Mouse (Mus musculus): Measurements from ENCODE around the gene Ddx19a. TPM values are rescaled to one million over a fixed set of nuclear protein-coding genes. Genes with fewer than 3 reads are reported as not detected.
A peak's percentile ranks its signal among the peaks of the same experiment; 100 is the strongest.
"Not testable (repeated sequence)": the region's sequence is repeated elsewhere in the genome, so short reads cannot be mapped to it uniquely, and the experiment has no call there.

Gene Ddx19a
- 10 to 100 TPM; 26.5 to 28.6 TPM for total RNA-seq (2021)
- long read RNA-seq, transcript Ddx19a-201 (12 exons, 2,547 nt), result major isoform, 13 of 20 reads
- long read RNA-seq, partial matches to known transcripts, result 1 of 20 reads
- long read RNA-seq, other reads (novel, unspliced or antisense), result 5 of 20 reads

DNA sequence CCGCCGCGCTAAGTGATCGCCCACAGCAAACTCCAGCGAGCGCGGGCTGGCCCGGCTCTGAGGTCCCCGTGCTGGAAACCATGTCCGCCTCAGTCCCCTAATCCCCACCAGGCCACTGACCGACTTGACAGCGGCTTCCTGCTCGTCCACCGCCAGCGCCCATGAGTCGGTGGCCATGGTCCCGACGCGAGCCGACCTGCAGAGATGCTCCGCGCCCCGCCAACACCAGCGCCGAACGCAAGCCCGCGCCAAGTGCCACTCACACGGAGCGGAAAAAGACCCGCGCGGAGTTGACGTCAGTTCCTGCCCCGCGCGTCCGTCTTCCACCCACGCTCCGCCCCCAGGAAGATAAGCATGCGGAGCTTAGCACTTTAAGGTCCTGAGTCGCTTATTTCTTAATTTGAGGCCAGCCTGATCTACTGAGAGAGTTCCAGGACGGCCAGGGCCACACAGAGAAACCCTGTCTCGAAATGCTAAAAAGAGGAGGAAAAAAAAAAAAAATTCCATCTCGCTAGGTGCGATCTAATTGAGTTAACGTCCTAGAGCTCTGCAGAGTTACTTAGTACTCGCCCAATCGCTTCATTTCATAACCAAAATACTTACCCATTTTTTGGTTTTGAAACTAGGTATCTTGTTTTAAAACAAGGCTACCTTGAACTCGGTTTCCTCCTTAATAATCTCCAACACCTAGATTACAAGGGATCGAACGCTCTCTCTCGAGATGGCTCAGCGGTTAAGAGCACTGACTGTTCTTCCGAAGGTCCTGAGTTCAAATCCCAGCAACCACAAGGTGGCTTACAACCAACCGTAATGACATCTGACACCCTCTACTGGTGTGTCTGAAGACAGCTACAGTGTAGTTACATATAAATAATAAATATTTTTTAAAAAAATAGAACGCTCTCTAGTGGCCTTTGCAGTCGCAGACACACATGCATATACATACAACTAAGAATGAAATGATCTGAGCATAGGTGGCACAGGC lies at the start of gene Ddx19a:
TSS of gene Ddx19a (minus strand) at position 254 of the 985 bp plus-strand sequence.
- DNase-seq (ENCODE audit: low spot score in 2 of 2), result peak; percentile 82 to 94

DNA sequence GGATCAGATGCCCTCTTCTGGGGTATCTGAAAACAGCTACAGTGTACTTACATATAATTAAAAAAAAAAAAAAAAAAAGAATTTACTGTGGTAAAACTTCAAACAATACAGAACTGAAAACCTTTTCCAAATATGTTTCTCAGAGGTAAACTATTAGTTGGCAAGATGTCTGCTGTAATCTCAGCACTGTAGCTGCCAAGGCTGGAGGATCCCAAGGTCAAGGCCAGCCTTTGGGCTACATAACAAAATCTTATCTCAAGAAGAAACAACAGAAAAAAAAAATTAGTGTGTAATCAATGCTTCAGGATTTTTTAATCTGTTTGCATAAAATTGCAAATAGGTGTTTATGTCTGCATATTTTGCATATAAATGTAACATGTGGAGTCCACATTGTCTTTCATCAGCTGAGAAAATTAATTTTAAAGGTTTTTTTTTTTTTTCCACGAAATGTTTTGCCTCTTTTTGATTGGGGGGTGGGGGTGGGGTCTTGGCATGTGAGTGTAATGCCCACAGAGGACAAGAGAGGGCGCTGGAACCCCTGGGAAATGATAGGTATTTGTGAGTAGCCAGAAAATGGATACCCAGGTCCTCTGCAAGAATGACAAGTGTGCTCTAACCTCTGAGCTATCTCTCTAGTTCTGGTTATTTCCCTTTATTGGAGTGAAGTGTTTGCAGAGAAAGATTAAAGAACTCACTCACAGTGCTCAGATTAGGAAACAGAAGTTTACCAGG lies 46.6 kb upstream of the Ddx19a start:
- no peak for DNase-seq (ENCODE audit: low spot score in 2 of 2)

DNA sequence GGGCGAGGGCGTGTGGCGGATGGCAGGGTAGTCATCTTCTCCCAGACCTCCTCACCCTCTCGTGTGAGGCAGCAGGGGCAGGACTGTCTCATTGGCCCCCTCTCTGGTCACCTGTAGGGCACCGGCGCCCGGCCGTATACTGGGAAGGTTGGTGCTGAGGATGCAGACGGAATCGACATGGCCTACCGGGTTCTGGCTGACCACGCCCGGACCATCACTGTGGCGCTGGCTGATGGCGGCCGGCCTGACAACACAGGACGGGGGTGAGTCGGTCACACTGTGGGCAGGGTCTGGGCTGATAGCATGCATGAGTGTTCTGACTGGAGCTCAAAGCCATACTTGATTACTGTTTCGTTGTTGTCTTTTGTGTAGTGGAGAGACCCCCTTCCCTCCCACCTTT lies 44.9 kb upstream of the Ddx19a start:
- DNase-seq (ENCODE audit: low spot score in 2 of 2), result no peak

DNA sequence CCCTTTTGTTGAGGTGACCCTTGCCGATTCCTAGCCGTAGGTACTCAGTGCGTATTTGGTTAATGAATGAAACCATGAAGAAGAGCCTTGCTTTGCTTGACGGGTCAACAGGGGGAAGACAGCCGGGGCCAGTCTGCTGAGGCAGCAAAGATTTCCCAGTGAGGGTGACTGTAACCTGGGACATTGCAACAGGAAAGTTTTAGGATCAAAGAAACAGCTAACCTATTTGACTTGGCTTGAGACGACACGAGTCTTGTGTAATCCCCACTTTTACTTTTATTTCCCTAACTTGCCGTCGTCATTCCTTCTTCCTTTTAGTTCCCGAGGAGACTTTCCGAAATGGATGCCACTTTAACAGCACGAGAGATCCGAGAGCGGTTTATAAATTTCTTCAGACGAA lies 39.0 kb upstream of the Ddx19a start:
- no peak for DNase-seq (ENCODE audit: low spot score in 2 of 2)

DNA sequence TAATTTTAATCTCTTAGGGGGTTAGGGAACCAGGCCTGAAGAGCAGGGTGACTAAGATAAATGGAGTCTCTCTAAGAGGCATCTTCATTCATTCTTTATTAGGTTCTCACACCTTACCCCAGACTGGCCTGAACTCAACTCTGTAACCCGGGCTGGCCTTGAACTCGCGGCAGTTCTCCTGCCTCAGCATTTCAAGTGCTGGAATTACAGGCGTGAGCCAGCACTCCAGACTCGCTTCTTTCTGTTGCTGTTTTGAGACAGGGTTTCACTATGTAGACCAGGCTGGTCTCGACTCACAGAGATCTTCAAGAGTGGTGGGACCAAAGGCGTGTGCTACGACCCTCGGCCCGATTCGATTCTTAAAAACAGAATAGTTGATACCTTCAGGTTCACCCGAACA lies 36.7 kb upstream of the Ddx19a start:
- peak in 1 of 2 experiments; percentile 20 for DNase-seq (ENCODE audit: low spot score in 2 of 2)

DNA sequence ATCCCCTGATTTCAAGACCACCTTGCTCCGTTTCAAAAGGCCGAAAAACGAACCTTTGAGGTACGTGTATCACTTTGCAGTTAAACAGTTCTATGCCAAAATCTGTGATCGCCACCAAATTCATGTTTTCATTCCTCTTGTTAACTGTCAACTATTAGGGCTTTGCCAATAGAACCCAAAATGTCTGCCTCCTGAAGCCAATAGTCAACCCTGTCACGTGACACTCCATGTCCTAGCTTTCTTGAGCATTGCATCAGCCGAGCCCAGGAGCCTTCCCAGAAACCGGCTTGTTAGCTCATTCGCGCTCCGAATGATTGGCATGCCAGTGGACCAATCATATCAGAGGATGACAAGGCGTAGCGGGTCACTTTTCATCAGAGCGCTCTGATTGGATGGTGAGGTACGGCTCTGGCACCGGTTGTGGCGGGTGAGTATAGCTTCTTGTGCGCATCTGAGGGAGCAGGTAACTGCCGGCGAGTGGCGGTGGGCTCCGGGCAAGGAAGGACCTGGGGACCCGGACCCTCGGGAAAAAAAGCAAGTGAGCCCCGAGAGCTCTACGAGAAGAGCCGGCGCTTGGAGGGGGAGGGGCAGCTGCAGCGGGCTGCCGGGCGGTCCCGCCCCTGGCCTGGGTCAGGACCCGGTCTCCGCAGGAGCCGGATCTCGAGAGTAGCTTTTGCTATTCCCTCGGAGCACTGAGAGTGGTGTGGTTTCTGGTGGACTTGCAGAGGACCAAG lies 36.0 kb upstream of the Ddx19a start:
- DNase-seq (ENCODE audit: low spot score in 2 of 2), result peak; percentile 98 to 100

DNA sequence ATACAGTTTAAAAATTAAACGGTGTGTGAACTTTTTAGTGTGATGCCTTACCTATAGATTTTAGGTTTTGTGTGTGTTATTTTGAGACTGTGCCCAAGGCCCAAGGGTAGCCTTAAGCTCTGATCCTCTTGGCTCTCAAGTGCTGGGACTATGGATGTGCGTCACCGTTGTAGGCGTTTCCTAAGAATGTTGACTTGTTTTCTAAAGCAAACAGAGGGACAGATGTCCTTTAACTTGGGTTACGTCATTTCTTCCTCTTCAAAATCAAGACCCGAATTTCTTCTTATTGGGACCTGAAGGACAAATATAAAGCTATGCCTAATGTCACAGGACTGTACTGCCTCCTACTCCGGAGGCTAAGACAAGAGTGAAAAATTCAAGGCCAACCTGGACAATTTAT lies 35.3 kb upstream of the Ddx19a start, which contains the start of gene Aars:
TSS of gene Aars (plus strand) at position 229 of the 400 bp plus-strand sequence.
- DNase-seq (ENCODE audit: low spot score in 2 of 2), result no peak

DNA sequence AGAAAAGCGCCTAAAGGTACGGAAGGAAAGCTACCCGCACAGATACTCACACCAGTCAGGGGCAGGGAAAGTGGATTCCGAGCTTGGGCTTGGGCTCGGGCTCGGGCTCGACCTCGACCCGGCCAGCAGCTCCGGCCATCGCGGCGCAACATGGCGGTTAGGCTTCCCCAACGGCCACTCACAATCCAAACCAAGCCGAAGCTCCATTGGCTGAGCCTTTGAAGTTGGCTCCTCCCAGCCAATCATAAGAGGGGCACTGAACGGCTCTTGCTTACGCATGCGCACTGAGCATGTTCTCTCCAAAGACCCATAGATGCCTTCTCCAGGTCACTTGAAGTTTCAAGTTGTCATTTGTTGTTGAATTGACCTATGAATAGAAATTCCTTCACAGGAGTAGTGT lies 34.0 kb upstream of the Ddx19a start, which contains the start of gene Ddx19b:
TSS of gene Ddx19b (minus strand) at position 180 of the 400 bp plus-strand sequence.
- no peak for DNase-seq (ENCODE audit: low spot score in 2 of 2)

DNA sequence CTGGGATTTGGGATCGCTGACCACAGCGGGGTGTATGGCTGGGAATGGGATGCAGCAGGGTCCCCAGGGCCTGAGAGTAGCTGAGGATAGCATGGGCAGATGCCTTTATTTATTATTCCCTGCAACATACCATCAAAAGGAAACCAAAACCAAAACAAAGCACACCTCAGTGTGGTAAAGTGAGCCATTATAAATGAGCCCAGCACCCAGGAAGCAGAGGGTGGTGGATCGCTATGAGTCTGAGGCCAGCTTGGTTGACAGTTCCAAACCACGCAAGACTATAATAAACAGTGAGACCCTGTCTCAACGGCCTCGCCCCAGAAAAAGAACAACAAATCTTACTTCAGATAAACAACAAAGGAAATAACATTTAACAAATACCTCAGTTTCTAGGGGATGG lies 32.4 kb upstream of the Ddx19a start:
- no peak for DNase-seq (ENCODE audit: low spot score in 2 of 2)

DNA sequence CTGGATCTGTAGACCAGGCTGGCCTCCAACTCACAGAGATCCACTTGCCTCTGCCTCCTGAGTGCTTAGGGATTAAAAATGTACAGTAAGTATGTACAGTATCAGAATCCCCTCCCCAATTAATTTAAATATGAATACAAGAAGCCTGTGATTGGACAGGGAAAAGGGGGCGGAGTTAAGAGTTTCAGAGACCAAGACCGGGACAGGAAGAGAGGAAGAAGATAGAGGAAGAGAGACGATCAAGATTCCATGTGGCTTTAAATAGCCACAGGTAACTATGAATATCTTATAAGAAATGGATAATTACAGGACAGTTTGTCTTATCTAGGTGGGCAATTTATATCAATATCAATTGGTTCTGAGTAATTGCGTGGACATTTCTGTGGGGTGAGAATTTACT lies 32.0 kb upstream of the Ddx19a start:
- no peak for DNase-seq (ENCODE audit: low spot score in 2 of 2)

DNA sequence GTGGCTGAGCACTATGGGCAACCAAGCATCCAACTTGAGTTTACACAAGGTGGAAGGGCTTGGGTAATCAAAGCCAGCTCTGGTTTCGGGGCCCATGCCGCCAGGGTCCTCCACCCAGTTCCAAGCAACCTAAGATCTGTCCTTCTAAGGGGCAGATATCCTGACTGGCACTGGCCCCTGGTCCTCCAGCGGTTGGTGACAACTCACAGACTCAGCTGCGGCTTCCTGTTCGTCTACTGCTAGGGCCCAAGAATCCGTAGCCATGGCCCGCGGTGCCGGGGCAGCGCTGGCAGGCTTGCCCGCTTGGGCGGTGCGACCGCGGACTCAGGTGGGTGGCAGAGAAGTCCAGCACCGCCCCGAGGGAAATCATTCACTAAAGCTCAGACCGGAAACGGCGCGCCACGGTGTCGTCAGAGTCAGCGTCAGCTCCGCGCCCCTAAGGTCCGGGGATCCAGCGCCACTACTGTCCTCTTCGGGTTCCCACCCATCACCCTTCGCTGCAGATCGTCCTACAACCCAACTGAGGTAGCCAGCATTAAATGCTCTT lies 29.9 kb upstream of the Ddx19a start:
- DNase-seq (ENCODE audit: low spot score in 2 of 2), result peak; percentile 86 to 91

DNA sequence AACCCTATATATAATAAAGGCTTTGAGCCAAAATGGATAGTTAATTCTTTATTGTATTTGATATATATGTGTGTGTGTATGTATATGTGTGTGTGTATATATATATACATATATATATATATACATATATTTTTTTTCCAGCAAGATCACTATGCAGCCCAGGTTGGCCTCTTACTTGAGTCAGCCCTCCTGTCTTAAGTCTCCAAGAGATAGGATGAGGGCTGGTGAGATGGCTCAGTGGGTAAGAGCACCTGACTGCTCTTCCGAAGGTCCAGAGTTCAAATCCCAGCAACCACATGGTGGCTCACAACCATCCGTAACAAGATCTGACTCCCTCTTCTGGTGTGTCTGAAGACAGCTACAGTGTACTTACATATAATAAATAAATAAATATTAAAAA lies 29.0 kb upstream of the Ddx19a start:
- DNase-seq (ENCODE audit: low spot score in 2 of 2), result not testable (repeated sequence)

DNA sequence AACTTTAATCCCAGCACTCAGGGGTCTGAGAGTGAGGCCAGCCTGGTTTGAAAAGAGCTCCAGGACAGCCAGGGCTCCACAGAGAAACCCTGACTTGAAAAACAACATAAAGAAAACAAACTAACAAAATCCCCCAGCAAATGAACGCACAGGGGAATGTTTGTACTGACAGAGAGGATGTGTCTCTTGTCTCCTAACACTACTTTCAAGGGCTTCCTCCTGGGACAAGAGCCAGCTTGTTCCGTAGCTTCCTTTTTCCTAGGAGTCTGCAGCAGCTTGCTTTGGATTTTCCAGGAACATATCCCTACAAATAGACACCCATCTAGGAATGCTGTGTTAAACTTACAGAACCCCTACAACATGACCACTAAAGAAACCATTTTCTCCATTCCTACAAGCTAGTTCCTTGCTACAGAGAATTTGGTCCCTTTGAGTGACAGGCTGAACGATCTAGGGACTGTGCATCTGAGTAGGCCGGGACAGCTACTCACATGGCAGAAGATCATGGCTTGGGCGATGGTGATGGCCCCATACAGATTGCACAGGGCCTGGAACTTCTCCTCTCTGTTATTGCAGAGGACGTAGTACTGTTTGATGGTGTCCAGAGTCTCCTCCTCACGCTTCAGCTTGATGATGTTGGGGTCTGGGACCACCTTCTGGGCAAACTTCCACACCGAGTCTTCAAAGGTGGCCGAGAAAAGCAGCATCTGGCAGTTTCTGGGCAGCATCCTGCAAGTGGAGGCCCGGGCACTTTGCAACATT lies 12.8 kb upstream of the Ddx19a start:
- not testable (repeated sequence) for DNase-seq (ENCODE audit: low spot score in 2 of 2)

DNA sequence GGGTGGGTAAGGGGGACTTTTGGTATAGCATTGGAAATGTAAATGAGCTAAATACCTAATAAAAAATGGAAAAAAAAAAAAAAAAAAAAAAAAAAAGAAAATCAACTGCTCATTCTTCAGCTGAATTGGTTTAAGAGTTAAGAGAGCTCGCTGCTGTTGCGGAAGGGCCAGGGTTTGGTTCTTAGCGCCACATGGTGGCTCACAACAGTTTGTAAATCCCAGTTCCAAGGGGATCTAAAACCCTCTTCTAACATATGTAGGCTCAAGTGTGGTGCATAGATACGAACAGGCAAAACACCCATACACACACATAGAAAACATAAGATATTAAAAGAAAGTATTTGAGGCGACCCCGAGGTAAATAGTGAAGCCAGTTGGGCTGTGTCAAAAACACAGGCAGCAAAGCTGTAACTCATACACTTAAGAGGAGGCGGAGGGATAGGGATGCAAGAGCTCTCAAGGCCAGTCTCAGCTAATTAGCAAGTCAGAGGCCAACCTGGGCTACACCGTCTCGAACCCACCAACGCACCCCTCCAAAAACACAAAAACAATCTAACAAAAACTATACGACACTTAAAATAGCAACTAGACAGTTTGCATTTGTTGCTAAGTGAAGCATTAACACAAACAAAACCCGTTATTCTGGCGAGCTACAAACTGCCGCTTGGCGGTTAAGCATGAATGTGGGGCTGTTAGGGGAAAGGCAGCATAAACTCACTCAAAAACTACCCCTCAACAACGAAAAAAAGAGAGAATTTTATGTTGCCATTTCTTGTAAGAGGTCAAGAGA lies 764 bp downstream of the Ddx19a start:
- DNase-seq (ENCODE audit: low spot score in 2 of 2), result no peak

DNA sequence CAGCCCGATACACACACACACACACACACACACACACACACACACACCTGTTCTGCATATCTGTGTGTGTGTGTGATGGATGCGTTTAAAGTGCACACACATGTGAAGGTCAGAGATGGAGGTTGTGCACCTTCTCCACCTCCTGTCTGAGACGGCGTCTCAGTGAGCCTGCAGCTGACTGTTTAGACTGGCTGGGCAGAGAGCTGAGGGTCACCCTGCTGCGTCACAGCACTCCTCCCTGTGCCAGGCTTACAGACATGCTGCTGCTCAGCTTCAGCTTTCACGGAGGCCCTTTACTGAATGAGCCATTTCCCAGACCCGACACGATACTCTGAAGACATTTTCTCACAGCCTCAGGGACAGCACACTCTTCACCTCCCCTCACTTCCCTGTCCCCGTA lies 7.6 kb downstream of the Ddx19a start:
- DNase-seq (ENCODE audit: low spot score in 2 of 2), result no peak

DNA sequence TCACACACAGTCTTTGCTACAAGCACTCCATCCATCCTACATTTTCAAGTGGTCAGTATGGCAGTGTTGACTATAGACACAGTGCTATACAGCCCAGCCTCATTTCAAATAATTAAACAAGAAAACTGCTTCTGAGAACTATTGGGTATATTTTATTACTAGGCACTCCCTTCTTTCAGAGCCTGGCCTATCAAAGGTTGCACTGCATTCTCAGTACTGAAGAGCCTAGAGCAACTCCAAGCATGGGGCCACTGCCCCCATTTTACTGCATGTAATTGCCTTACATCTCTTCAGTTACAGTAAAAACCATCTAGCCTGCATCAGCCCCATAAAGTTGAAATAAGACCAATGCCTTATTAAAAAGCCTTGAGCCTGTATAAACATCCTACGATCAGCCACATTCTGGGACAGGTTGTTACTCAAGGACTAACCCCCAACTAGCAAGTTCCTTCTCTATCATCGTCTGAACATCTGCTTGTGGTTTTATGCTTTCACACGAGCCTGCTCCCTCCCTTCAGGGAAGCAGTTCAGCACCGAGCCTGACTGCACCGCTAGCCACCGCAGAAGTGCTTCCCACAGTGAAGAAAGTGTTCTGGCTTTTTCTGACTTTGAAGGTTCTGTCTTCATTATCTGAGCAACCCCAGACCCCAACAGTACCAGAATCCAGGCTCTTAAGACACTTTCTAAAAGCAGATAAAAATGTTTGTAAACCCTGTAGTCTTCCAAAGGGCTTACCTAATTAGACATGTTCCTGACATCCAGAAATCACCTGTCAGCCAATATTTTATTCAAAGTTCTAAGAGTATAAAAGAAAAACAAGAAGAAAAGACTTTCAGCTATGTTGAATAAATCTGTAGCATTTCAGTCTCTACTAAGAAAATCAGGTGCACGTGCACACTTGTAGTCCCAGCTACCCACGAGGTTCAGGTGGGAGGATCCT lies 9.5 kb downstream of the Ddx19a start:
- DNase-seq (ENCODE audit: low spot score in 2 of 2), result no peak

DNA sequence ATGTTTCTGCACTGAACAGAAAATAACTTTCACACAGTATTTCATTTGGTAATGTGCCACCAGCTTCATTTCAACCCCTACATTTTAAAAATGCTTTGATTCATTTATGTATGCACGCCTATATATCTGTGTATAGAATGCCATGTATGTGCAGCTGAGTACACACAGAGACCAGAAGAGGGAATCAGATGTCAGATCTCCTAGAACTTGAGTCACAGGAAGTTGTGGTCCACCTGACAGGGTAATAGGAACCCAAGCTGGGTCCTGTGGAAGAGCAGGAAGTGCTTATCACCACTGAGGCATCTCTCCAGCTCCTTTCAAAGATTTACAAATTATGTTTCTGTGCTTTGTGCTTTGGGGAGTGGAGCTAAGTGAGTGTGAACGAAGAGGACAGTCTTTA lies 16.3 kb downstream of the Ddx19a start:
- DNase-seq (ENCODE audit: low spot score in 2 of 2), result no peak

DNA sequence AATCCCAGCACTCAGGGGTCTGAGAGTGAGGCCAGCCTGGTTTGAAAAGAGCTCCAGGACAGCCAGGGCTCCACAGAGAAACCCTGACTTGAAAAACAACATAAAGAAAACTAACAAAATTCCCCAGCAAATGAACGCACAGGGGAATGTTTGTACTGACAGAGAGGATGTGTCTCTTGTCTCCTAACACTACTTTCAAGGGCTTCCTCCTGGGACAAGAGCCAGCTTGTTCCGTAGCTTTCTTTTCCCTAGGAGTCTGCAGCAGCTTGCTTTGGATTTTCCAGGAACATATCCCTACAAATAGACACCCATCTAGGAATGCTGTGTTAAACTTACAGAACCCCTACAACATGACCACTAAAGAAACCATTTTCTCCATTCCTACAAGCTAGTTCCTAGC lies 19.6 kb downstream of the Ddx19a start:
- DNase-seq (ENCODE audit: low spot score in 2 of 2), result not testable (repeated sequence)
